Mouse (Mus musculus) mouse embryonic stem cell (cell line): ENCODE measurements around the gene Tril.

ENCODE experiments used
- in situ Hi-C, 2 experiments: fragments of 300-500 bp; cut with MboI; formaldehyde crosslinking; loops; 1 replicate in 1 of 2; 3 replicates in 1 of 2; pipeline ENCODE4 v1.14.3; 2019 to 2020; ENCODE audit warnings: low sequenced_read_pairs in 2 of 2, low pct_unique_long_range_greater_than_20kb in 1 of 2, mixed read lengths in 1 of 2; ENCODE audit not compliant: unreplicated experiment in 1 of 2

Tril gene

DNA sequence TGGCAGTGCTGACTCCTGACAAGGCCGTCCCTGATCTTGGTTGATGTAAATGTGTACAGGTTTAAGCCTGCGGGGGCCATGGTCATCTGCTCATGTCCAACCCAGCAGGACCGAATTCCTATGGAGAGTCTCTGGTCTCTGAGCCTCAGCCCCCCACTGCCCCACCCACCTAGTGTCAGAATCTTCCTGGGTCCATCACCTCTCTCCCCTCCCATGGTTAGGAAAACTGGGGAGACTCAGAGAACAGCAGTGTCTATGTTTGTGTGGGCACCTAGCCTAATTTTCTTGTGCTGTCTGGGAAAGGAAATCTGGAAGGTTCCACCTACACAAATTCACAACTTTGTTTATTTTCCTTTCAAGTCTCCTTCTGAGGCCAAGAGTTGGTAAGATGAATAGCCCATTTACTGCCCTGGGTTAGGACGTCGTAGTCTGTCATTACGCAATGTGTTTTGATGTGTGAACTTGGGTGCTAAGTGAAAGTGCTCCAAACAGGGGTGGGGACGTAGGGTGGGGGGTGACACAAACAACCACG is 42.1 kb downstream of the Tril start:
- in situ Hi-C loops: loop anchor here (5.0 to 10.0 kb wide), 3 partner anchors 176 to 454 kb away; no protein-coding TSS in a partner anchor

DNA sequence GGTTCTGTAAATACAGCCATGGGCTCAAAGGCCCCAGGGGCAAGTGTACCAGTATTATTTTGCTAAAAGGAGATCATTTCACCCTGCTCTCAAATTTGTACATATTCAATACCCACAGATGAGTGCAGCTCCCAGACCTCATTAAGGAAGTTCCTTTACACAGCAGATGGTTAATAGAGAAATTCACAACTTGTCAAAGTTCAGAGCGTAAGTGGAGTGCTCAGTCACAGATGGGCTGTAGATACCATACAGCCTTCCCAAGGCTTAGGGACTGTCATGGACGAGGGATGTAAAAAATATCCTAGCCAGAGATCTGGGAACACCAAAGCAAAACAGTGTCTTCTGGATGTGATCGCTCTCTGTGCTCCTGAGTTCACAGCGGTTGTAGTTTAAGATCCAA is 52.4 kb downstream of the Tril start:
- in situ Hi-C loops: no loop called here

DNA sequence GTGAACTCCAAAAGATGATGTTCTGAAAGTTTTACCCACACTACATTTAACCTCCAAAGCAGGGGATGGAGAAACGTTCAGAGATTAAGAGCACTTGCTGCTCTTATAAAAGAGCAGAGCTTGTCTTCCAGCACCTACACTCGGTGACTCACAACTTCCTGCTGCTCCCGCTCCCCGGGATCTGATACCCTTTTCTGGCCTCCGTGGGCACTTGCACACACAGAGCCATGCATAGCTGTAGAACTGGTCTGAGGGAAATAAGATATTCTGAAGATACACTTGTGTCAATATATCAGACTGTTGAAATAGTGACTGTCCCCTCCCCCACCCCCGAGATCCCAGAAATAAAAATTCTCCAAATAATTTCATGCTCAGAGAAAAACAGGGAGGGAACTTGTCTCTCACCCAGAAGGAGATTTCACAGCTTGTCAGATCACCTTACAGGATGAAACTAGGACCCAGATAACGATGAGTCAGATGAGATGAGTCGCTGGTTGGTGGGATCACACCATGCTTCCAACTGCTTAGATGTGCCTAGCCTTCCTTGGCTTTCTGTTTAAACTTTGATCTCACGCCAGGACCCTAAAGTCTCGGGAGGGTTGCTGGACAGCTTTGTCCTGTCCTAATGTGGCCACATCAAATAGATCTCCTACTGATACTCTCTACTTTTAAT is 54.3 kb downstream of the Tril start:
- in situ Hi-C loops: no loop called here

DNA sequence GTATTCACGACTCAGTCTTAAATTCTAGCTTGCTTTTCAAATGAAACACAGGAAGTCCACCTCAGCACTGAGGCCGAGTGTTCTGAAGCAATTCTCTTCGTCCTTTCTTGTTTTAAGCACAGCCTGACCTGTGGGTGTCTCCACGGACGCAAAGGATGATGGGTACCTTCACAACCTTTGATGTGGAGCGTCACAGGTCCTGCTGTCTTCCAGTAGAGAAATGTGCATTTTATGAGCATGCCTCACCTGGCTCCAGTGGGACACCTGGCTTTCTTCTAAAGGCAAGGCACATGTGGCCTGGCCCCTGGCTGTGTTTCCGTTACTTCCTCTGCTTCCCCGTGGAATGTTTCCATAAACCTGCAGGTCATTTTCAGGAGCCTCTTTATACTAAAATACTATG is 54.9 kb downstream of the Tril start:
- in situ Hi-C loops: no loop called here
